Mouse (Mus musculus) layer of hippocampus, adult 2 months (tissue): ENCODE results near the gene Tfap2c. TPM values are rescaled to one million over a fixed set of nuclear protein-coding genes. Genes with fewer than 3 reads are reported as not detected.

ENCODE experiments used
- DNase-seq, 2 experiments: peaks; one replicate each; pipeline ENCODE4 v3.0.0; 2022; ENCODE audit warnings: low spot score in 2 of 2
- H3K27ac ChIP-seq: fragments of 200-600 bp; 2 replicates; pipeline ENCODE4 v1.8.1; 2022
- H3K4me3 ChIP-seq: fragments of 200-600 bp; 2 replicates; pipeline ENCODE4 v1.8.1; 2022; ENCODE audit warnings: mild to moderate bottlenecking
- CTCF ChIP-seq: fragments of 200-600 bp; conservative IDR thresholded peaks from 2 replicates; pipeline ENCODE4 v1.8.1; 2022; ENCODE audit warnings: antibody characterized with exemption, mild to moderate bottlenecking, moderate library complexity
- total RNA-seq, 2 experiments: library from RNA; stranded (reverse); gene quantifications; 2 replicates each; pipeline ENCODE4 v1.2.3; 2021

Tfap2c gene
- total RNA-seq, 2 experiments from 2014 or later: 0.20 to 0.26 TPM

- no peak overlapping the region for H3K4me3 ChIP-seq
- TF ChIP-seq CTCF: no peak
- DNase-seq: no peak
- H3K27ac ChIP-seq: no peak overlapping the region
Observed at GRCm38 (mm10) chr2:172607710-172608109, 58.3 kb downstream of the Tfap2c start.

Other genes starting within 250 kb of the Tfap2c start
- gene Fam210b, start 204.0 kb upstream of the Tfap2c start, total RNA-seq: 10 to 100 TPM; 22.0 to 24.3 TPM
- gene Aurka, start 179.1 kb upstream of the Tfap2c start, total RNA-seq: 1 to 10 TPM in 1 of 2 experiments, under 1 TPM in 1; 0.86 to 1.9 TPM
- gene Cstf1, start 178.9 kb upstream of the Tfap2c start, total RNA-seq: 10 to 100 TPM; 27.7 to 28.5 TPM
- under 1 TPM; 0.47 to 0.61 TPM for gene Cass4, start 155.8 kb upstream of the Tfap2c start, total RNA-seq
- 10 to 100 TPM; 66.5 to 74.4 TPM for gene Rtf2, start 109.0 kb upstream of the Tfap2c start, total RNA-seq
- gene Gcnt7, start 91.0 kb upstream of the Tfap2c start, total RNA-seq: not detected
- not detected for gene Fam209, start 77.1 kb upstream of the Tfap2c start, total RNA-seq